Mouse (Mus musculus) Muller cell, postnatal 12 days (primary cell): Measurements from ENCODE around the gene Olfr1362.

Source experiments
- DNase-seq: peaks from one replicate; pipeline ENCODE4 v3.0.0-alpha.2; 2015; ENCODE audit errors: inconsistent ontology term

Gene Olfr1362

GRCm38 (mm10) chr13:21613922-21614321 is at the start of gene Olfr1362:
Gene Olfr1362 (minus strand): TSS chr13:21614022.
- no peak for DNase-seq

DNA sequence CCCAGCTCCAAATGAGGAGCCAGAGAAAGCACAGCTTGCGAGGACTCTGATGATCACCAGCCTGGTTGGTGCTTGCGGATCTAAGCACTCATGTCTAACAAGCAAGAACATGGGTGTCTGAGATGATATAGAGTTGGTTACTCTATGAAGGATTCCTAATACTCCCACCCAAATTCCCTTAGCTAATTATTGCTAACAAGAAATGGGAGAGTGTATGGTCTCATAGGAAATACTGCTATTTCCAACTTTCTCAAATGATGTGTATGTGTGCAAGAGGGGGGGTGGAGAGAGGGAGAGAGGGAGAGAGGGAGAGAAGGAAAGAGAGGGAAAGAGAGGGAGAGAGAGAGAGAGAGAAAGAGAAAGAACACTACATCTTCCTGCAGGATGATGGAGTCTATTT is 49.5 kb upstream of the Olfr1362 start, which contains the start of gene Olfr1361:
Gene Olfr1361 (minus strand): TSS at position 101 of the 400 bp plus-strand sequence.
- DNase-seq, result no peak

GRCm38 (mm10) chr13:21642418-21642817 is 28.6 kb upstream of the Olfr1362 start, which contains the start of gene Olfr11:
Gene Olfr11 (minus strand): TSS chr13:21642518.
- DNase-seq, result no peak

DNA sequence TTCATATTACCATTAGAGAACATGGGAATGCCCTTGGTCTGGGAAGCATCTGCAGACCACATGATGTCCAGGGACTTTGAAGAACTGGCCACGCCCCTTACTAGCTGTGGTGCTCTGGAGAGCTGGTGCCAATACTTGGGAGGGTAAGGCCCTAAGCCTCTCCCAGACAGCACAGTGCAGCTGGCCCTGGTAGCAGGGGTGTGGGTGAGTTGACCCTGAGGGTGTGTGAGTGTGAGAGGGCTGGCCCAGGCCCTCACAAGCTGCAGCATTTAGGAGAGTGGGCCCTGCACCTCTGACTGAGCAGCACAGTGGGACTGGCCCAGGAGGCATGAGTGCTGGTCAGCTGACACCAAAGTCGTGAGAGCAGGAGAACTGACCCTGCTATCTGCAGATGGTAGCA is 22.2 kb downstream of the Olfr1362 start:
- no peak for DNase-seq

DNA sequence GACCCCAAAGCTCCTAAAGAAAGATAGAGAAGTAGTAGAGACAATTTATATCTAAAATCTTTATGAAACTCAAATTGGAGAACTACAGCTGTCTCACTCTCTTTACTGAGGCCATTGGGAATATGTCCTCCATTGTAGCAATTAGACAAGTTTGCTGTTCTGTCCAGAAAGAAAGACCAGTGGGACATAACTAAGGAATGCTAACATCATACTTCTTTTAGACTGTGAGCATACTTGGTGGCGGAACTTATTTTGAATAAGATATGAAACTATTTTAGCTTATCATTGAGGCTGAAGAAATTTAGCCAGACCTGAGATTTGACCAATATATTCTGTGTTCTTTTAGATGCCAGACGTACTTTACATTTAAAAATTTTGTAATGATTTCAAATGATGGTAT is 32.2 kb downstream of the Olfr1362 start, which contains the start of gene Olfr1364:
Gene Olfr1364 (minus strand): TSS at position 101 of the 400 bp plus-strand sequence.
- no peak for DNase-seq
